ENCODE assay signal across 10 mouse cellular contexts in genomic region chr19:47508191-47508590, GRCm38 (mm10). TPM values are rescaled to one million over a fixed set of nuclear protein-coding genes. Genes with fewer than 3 reads are reported as not detected.
DNase-seq lines count a peak whose midpoint lies in the region; ATAC-seq and TF ChIP-seq lines count a peak whose summit lies in the region.
"Had no signal": no experiment of that assay in that cellular context is flagged by ENCODE, and none has a peak within 500 bp of the region (broad histone marks: within the 10 kb centered on the region; RNA-seq: fewer than 3 reads in every experiment).

No protein-coding gene starts in this region.

- peaks cover 36% of the 10 kb centered on the region for H3K36me3 ChIP-seq in hindbrain, embryonic 10.5 days
- H3K36me3 ChIP-seq in hindbrain, embryonic 11.5 days (ENCODE audit: control insufficient read depth, insufficient read depth, low read length) = no peaks in the 10 kb centered on the region
- no peaks in the 10 kb centered on the region for H3K36me3 ChIP-seq in liver, embryonic 14.5 days (replicated peaks; ENCODE audit: control insufficient read depth, insufficient read depth, low read depth)

- no peak overlapping the region for H3K4me3 ChIP-seq in hindbrain, embryonic 10.5 days
- no peak overlapping the region for H3K4me3 ChIP-seq in hindbrain, embryonic 11.5 days (ENCODE audit: low read depth, low read length)
- H3K4me3 ChIP-seq in bone marrow macrophage, adult 2 months (ENCODE audit: insufficient read depth, low read length) = peak overlapping the region; percentile 48
- H3K4me3 ChIP-seq in liver, embryonic 14.5 days (ENCODE audit: insufficient read depth in 1 of 2, low read depth in 2 of 2, low read length in 2 of 2) = peak overlapping the region in 1 of 2 experiments; percentile 4; a peak in 1 of 4 replicates

- DNase-seq in hindbrain, embryonic 10.5 days (ENCODE audit: low spot score) = no peak
- DNase-seq in hindbrain, embryonic 11.5 days (ENCODE audit: low spot score) = no peak
- DNase-seq in 3T3-L1 (ENCODE audit: low read depth, low spot score) = peak; percentile 53
- no peak for DNase-seq in liver, embryonic 14.5 days (ENCODE audit: low read depth in 3 of 3, low spot score in 3 of 3)
- DNase-seq in urinary bladder, adult 2 months (ENCODE audit: low spot score) = no peak
- no peak for DNase-seq in gastrocnemius, postnatal 4 days (ENCODE audit: low spot score in 2 of 2)
- DNase-seq in adrenal gland, postnatal 14 days = no peak
- DNase-seq: cerebellum, adult 18-20 months had no signal

- WGBS in hindbrain, embryonic 10.5 days = 83% methylated on average over 3 of the region's 3 CpGs
- 95% methylated on average over 3 of the region's 3 CpGs for WGBS in hindbrain, embryonic 11.5 days
- 9% methylated on average over 3 of the region's 3 CpGs for WGBS in liver, embryonic 14.5 days (ENCODE audit: insufficient replicate concordance)

- H3K4me2 ChIP-seq in hindbrain, embryonic 11.5 days (replicated peaks; ENCODE audit: low read depth, low read length) = no peak overlapping the region
- peak overlapping the region; percentile 54 for H3K4me2 ChIP-seq in liver, embryonic 14.5 days (ENCODE audit: low read depth)

- H3K9me3 ChIP-seq in hindbrain, embryonic 10.5 days = no peaks in the 10 kb centered on the region
- H3K9me3 ChIP-seq in hindbrain, embryonic 11.5 days (ENCODE audit: control insufficient read depth, low read length) = no peaks in the 10 kb centered on the region
- H3K9me3 ChIP-seq in liver, embryonic 14.5 days (ENCODE audit: control insufficient read depth, low read length) = no peaks in the 10 kb centered on the region

- no peak for ATAC-seq in hindbrain, embryonic 11.5 days (ENCODE audit: low FRiP score)
- no peak for ATAC-seq in liver, embryonic 14.5 days (ENCODE audit: insufficient read depth)

- no peaks in the 10 kb centered on the region for H3K27me3 ChIP-seq in hindbrain, embryonic 10.5 days (ENCODE audit: insufficient read depth, poor library complexity, severe bottlenecking)
- no peaks in the 10 kb centered on the region for H3K27me3 ChIP-seq in hindbrain, embryonic 11.5 days (ENCODE audit: control insufficient read depth, insufficient read depth, low read length)
- no peaks in the 10 kb centered on the region for H3K27me3 ChIP-seq in liver, embryonic 14.5 days (ENCODE audit: control insufficient read depth, insufficient read depth, low read length)
- H3K27me3 ChIP-seq: Patski had no signal

- no peak overlapping the region for H3K9ac ChIP-seq in hindbrain, embryonic 11.5 days (ENCODE audit: low read depth, low read length)
- H3K9ac ChIP-seq in liver, embryonic 14.5 days (replicated peaks) = peak overlapping the region; percentile 34; the same call in 1 of the 2 replicates

- TF ChIP-seq POLR2A in bone marrow macrophage, adult 2 months (IDR thresholded peaks at IDR 0.05; ENCODE audit: borderline replicate concordance, low read depth, low read length) = no peak

- peak overlapping the region; percentile 50; the same call in 1 of the 2 replicates for H3K27ac ChIP-seq in hindbrain, embryonic 10.5 days
- no peak overlapping the region for H3K27ac ChIP-seq in hindbrain, embryonic 11.5 days (ENCODE audit: low read depth, low read length)
- peak overlapping the region; percentile 92 for H3K27ac ChIP-seq in bone marrow macrophage, adult 2 months (ENCODE audit: insufficient read depth, low read depth, low read length)
- H3K27ac ChIP-seq in liver, embryonic 14.5 days = no peak overlapping the region; the same call in 1 of the 2 replicates

- peaks cover 44% of the 10 kb centered on the region for H3K4me1 ChIP-seq in hindbrain, embryonic 10.5 days (replicated peaks)
- H3K4me1 ChIP-seq in hindbrain, embryonic 11.5 days (replicated peaks; ENCODE audit: control insufficient read depth, insufficient read depth, low read length) = peaks cover 7% of the 10 kb centered on the region
- peaks cover 38% of the 10 kb centered on the region for H3K4me1 ChIP-seq in bone marrow macrophage, adult 2 months (ENCODE audit: control insufficient read depth, insufficient read depth, low read length)
- H3K4me1 ChIP-seq in liver, embryonic 14.5 days (replicated peaks; ENCODE audit: control insufficient read depth in 2 of 2, insufficient read depth in 2 of 2, low read length in 1 of 2) = peaks cover 36 to 42% of the 10 kb centered on the region in 2 experiments

- TF ChIP-seq CTCF in bone marrow macrophage, adult 2 months (IDR thresholded peaks at IDR 0.05; ENCODE audit: low read depth, low read length) = no peak
- no peak for TF ChIP-seq CTCF in liver, embryonic 14.5 days (IDR thresholded peaks at IDR 0.05; ENCODE audit: low read depth)

- TF ChIP-seq EP300 in liver, embryonic 14.5 days (IDR thresholded peaks at IDR 0.05; ENCODE audit: low read depth) = no peak

RNA-seq across cellular contexts. Expression of gene Stn1, which starts 29.1 kb away (rescaled TPM):
- 60.9 and 63.5 TPM in 2 replicates for polyA plus RNA-seq in hindbrain, embryonic 10.5 days (2016; fragmentation: Nextera tagmentation; extraction: Ambion mirVana)
- polyA plus RNA-seq in hindbrain, embryonic 11.5 days (2014; fragmentation: Nextera tagmentation; extraction: Ambion mirVana) = 46.8 and 55.4 TPM in 2 replicates
- polyA plus RNA-seq in bone marrow macrophage, adult 2 months (2012; ENCODE audit: insufficient read depth, insufficient read length, missing spikeins) = 20.6 and 22.5 TPM in 2 replicates
- 5.8 and 6.4 TPM in 2 replicates for polyA plus RNA-seq in liver, embryonic 14.5 days (2012; rRNA removed)
- 8.1 and 9.7 TPM in 2 replicates for polyA plus RNA-seq in liver, embryonic 14.5 days (2014; fragmentation: Nextera tagmentation; extraction: Ambion mirVana)
- polyA plus RNA-seq in urinary bladder, adult 2 months (2012; rRNA removed) = 19.4 and 21.2 TPM in 2 replicates
- total RNA-seq in gastrocnemius, postnatal 4 days (2021) = 10 to 100 TPM; 19.9 to 23.7 TPM
- 15.3 and 16.1 TPM in 2 replicates for total RNA-seq in adrenal gland, postnatal 14 days (2021)

RNA-seq across cellular contexts. Expression of gene Sh3pxd2a, which starts 44.0 kb away (rescaled TPM):
- 2.7 TPM in 2 replicates for polyA plus RNA-seq in hindbrain, embryonic 10.5 days (2016; fragmentation: Nextera tagmentation; extraction: Ambion mirVana)
- 5.5 and 6.9 TPM in 2 replicates for polyA plus RNA-seq in hindbrain, embryonic 11.5 days (2014; fragmentation: Nextera tagmentation; extraction: Ambion mirVana)
- 10.1 and 12.7 TPM in 2 replicates for polyA plus RNA-seq in bone marrow macrophage, adult 2 months (2012; ENCODE audit: insufficient read depth, insufficient read length, missing spikeins)
- 1.2 and 1.6 TPM in 2 replicates for polyA plus RNA-seq in liver, embryonic 14.5 days (2012; rRNA removed)
- 0.50 and 0.67 TPM in 2 replicates for polyA plus RNA-seq in liver, embryonic 14.5 days (2014; fragmentation: Nextera tagmentation; extraction: Ambion mirVana)
- 23.2 and 30.0 TPM in 2 replicates for polyA plus RNA-seq in urinary bladder, adult 2 months (2012; rRNA removed)
- 100 to 1,000 TPM; 124 to 134 TPM for total RNA-seq in gastrocnemius, postnatal 4 days (2021)
- 107 and 136 TPM in 2 replicates for total RNA-seq in adrenal gland, postnatal 14 days (2021)

Comparison
In these comparisons a context has a peak if more than half of its experiments do, and no peak if none do; other contexts are left out.
1. H3K27ac ChIP-seq: peak in hindbrain, embryonic 10.5 days (single experiment) and bone marrow macrophage, adult 2 months (single experiment); none in hindbrain, embryonic 11.5 days (single experiment) and liver, embryonic 14.5 days (single experiment).